Mouse (Mus musculus) liver, adult 2 months (tissue): ENCODE data around the gene Pecam1.

Experiments used
- CTCF ChIP-seq: fragments of 200-500 bp; IDR thresholded peaks from 2 replicates; pipeline ENCODE4 v1.5.1; 2011; ENCODE audit warnings: low read depth, low read length, control low read depth
- POLR2A ChIP-seq: fragments of 200-500 bp; IDR thresholded peaks from 2 replicates; pipeline ENCODE4 v1.6.1; 2011; ENCODE audit warnings: low read length, control low read depth; ENCODE audit not compliant: insufficient read depth; ENCODE audit errors: extremely low read depth

DNA sequence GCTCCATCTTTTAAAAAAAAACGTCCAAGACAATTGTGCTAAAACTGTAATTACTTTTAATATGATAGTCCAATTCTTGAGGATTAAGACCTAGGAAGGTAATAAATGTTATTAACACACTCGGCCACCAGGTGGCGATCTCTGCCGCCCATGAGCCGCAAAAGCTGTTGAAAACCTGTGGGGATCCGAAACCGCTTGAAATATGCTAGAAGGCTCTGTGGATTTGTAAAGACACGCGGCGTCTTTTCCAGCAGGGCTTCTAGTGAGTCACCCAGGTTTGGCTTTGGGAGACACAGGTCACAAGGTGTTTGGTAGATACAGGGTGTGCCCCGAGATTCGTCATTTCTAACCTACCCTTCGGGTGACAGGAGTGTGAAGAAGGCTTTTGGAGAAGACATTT, 102.1 kb downstream of the Pecam1 start:
- TF ChIP-seq CTCF (peak; percentile 90), POLR2A (no peak)
